Mouse (Mus musculus): ENCODE results near the gene Cep295nl.

Gene Cep295nl

GRCm38 (mm10) chr11:118355205-118355604, 12.9 kb upstream of the Cep295nl start:
- no peak for DNase-seq (ENCODE audit: low read depth)

- DNase-seq (ENCODE audit: low read depth): no peak
Observed at GRCm38 (mm10) chr11:118354636-118355191, 12.4 kb upstream of the Cep295nl start.

- DNase-seq (ENCODE audit: low read depth): no peak
Observed at GRCm38 (mm10) chr11:118349494-118349893, 7.2 kb upstream of the Cep295nl start.

- DNase-seq (ENCODE audit: low read depth): peak; percentile 72
Observed at GRCm38 (mm10) chr11:118348877-118349276, 6.6 kb upstream of the Cep295nl start.

- peak; percentile 8 for DNase-seq (ENCODE audit: low read depth)
Observed at GRCm38 (mm10) chr11:118348419-118348818, 6.1 kb upstream of the Cep295nl start.

- DNase-seq (ENCODE audit: low read depth): no peak
Observed at GRCm38 (mm10) chr11:118347911-118348310, 5.6 kb upstream of the Cep295nl start.

- no peak for DNase-seq (ENCODE audit: low read depth)
Observed at GRCm38 (mm10) chr11:118347391-118347790, 5.1 kb upstream of the Cep295nl start.

- peak; percentile 17 for DNase-seq (ENCODE audit: low read depth)
Observed at GRCm38 (mm10) chr11:118346395-118347096, 4.2 kb upstream of the Cep295nl start.

GRCm38 (mm10) chr11:118345693-118346092, 3.4 kb upstream of the Cep295nl start:
- DNase-seq (ENCODE audit: low read depth): peak; percentile 15

- DNase-seq (ENCODE audit: low read depth): no peak
Observed at GRCm38 (mm10) chr11:118343629-118344028, 1.3 kb upstream of the Cep295nl start.

GRCm38 (mm10) chr11:118337491-118338168, 4.7 kb downstream of the Cep295nl start:
- peak; percentile 11 for DNase-seq (ENCODE audit: low read depth)

- no peak for DNase-seq (ENCODE audit: low read depth)
Observed at GRCm38 (mm10) chr11:118333431-118333830, 8.9 kb downstream of the Cep295nl start.

GRCm38 (mm10) chr11:118332376-118332775, 9.9 kb downstream of the Cep295nl start:
- no peak for DNase-seq (ENCODE audit: low read depth)

- no peak for DNase-seq (ENCODE audit: low read depth)
Observed at GRCm38 (mm10) chr11:118330777-118331176, 11.5 kb downstream of the Cep295nl start.

GRCm38 (mm10) chr11:118330361-118330760, 11.9 kb downstream of the Cep295nl start:
- no peak for DNase-seq (ENCODE audit: low read depth)

GRCm38 (mm10) chr11:118328947-118329346, 13.4 kb downstream of the Cep295nl start:
- DNase-seq (ENCODE audit: low read depth): no peak

- no peak for DNase-seq (ENCODE audit: low read depth)
Observed at GRCm38 (mm10) chr11:118328511-118328910, 13.8 kb downstream of the Cep295nl start.

GRCm38 (mm10) chr11:118326991-118327971, 15.0 kb downstream of the Cep295nl start:
- DNase-seq (ENCODE audit: low read depth): no peak

GRCm38 (mm10) chr11:118326491-118326890, 15.8 kb downstream of the Cep295nl start:
- no peak for DNase-seq (ENCODE audit: low read depth)

- DNase-seq (ENCODE audit: low read depth): no peak
Observed at GRCm38 (mm10) chr11:118324541-118324940, 17.8 kb downstream of the Cep295nl start.

- no peak for DNase-seq (ENCODE audit: low read depth)
Observed at GRCm38 (mm10) chr11:118323974-118324373, 18.3 kb downstream of the Cep295nl start.

GRCm38 (mm10) chr11:118322647-118323046, 19.7 kb downstream of the Cep295nl start:
- no peak for DNase-seq (ENCODE audit: low read depth)

All from 416B (cell line).